ENCODE assay signal across 8 mouse cellular contexts in the genomic region with DNA sequence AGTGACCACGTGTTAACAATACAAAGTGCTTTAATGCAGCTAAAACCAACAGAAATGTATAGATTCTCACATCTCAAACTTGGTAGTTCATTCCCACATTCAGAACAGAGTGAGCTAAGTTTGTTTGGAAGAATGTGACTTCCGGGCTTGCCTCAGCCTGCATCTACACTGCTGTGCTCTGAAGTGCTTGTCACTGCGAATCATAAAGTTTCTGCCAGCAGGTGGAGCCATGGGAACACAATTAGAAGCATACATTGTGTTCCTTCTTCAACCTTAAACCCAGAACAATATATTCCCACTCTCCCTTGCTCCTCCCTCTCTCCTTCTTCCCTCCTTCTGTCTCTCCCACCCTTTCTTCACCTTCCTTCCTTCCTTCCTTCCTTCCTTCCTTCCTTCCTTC.
A peak's percentile ranks its signal among the peaks of the same experiment; 100 is the strongest.
DNase-seq lines count a peak whose midpoint lies in the region; ATAC-seq lines count a peak whose summit lies in the region.

No protein-coding gene starts in this region.

- H3K27me3 ChIP-seq in liver, embryonic 12.5 days (replicated peaks), result no peaks in the 10 kb centered on the region
- H3K27me3 ChIP-seq in kidney, embryonic 15.5 days, result peaks cover 6% of the 10 kb centered on the region; the same call in 1 of the 2 replicates
- H3K27me3 ChIP-seq in limb, embryonic 13.5 days, result no peaks in the 10 kb centered on the region

- no peaks in the 10 kb centered on the region for H3K36me3 ChIP-seq in liver, embryonic 12.5 days
- no peaks in the 10 kb centered on the region for H3K36me3 ChIP-seq in kidney, embryonic 15.5 days
- H3K36me3 ChIP-seq in limb, embryonic 13.5 days, result no peaks in the 10 kb centered on the region

- 10% methylated on average over 3 of the region's 3 CpGs for WGBS in liver, embryonic 12.5 days (ENCODE audit: insufficient replicate concordance)
- WGBS in kidney, embryonic 15.5 days, result 6% methylated on average over 3 of the region's 3 CpGs
- WGBS in limb, embryonic 13.5 days, result 8% methylated on average over 3 of the region's 3 CpGs

- H3K9ac ChIP-seq in liver, embryonic 12.5 days, result no peak overlapping the region
- H3K9ac ChIP-seq in kidney, embryonic 15.5 days, result no peak overlapping the region
- no peak overlapping the region for H3K9ac ChIP-seq in limb, embryonic 13.5 days

- DNase-seq in liver, result peak; percentile 70
- peak; percentile 90 for DNase-seq in embryo, embryonic 11 days
- peak; percentile 47 to 71 for DNase-seq in gastrocnemius, postnatal 4 days (ENCODE audit: low spot score in 2 of 2)
- peak; percentile 73 for DNase-seq in neural tube, embryonic 10.5 days (ENCODE audit: extremely low spot score, low spot score)
- DNase-seq in telencephalon, adult 2 months (ENCODE audit: low read depth, low spot score), result peak; percentile 75

- no peak overlapping the region for H3K4me3 ChIP-seq in liver, embryonic 12.5 days
- no peak overlapping the region for H3K4me3 ChIP-seq in kidney, embryonic 15.5 days (replicated peaks)
- H3K4me3 ChIP-seq in limb, embryonic 13.5 days, result no peak overlapping the region

- no peak overlapping the region for H3K4me2 ChIP-seq in liver, embryonic 12.5 days
- H3K4me2 ChIP-seq in kidney, embryonic 15.5 days, result no peak overlapping the region
- no peak overlapping the region for H3K4me2 ChIP-seq in limb, embryonic 13.5 days (replicated peaks)

- ATAC-seq in liver, embryonic 12.5 days, result no peak
- ATAC-seq in kidney, embryonic 15.5 days (replicated peaks; ENCODE audit: low FRiP score), result peak; percentile 95
- peak; percentile 78; the same call in 1 of the 2 replicates for ATAC-seq in limb, embryonic 13.5 days (ENCODE audit: low FRiP score, low read depth)

- no peaks in the 10 kb centered on the region for H3K4me1 ChIP-seq in liver, embryonic 12.5 days
- no peaks in the 10 kb centered on the region for H3K4me1 ChIP-seq in kidney, embryonic 15.5 days
- no peaks in the 10 kb centered on the region for H3K4me1 ChIP-seq in limb, embryonic 13.5 days

- H3K27ac ChIP-seq in liver, embryonic 12.5 days, result no peak overlapping the region
- no peak overlapping the region for H3K27ac ChIP-seq in kidney, embryonic 15.5 days
- H3K27ac ChIP-seq in limb, embryonic 13.5 days, result no peak overlapping the region

- H3K9me3 ChIP-seq in liver, embryonic 12.5 days (replicated peaks), result no peaks in the 10 kb centered on the region
- H3K9me3 ChIP-seq in kidney, embryonic 15.5 days (replicated peaks), result no peaks in the 10 kb centered on the region
- no peaks in the 10 kb centered on the region for H3K9me3 ChIP-seq in limb, embryonic 13.5 days
